Mouse (Mus musculus) CH12.LX (cell line): Measurements from ENCODE around the gene Crybb2. TPM values are rescaled to one million over a fixed set of nuclear protein-coding genes. Genes with fewer than 3 reads are reported as not detected.

ENCODE experiments used
- DNase-seq: peaks from one replicate; pipeline ENCODE4 v3.0.0-alpha.2; 2013; ENCODE audit errors: extremely low read depth
- H3K27ac ChIP-seq: 2 replicates; pipeline ENCODE4 v1.5.1; 2012; ENCODE audit warnings: low read depth, mild to moderate bottlenecking, control low read depth, moderate library complexity; ENCODE audit not compliant: insufficient read depth
- H3K27me3 ChIP-seq: replicated peaks from 2 replicates; pipeline ENCODE3; 2012; ENCODE audit warnings: inconsistent platforms
- H3K36me3 ChIP-seq, 2 experiments: replicated peaks in 1 of 2; 2 replicates each; pipeline versions ENCODE3 to v1.6.1; 2012; ENCODE audit warnings: inconsistent platforms in 1 of 2, low read length in 1 of 2, mild to moderate bottlenecking in 1 of 2, mixed read lengths in 1 of 2, moderate library complexity in 1 of 2; ENCODE audit not compliant: control insufficient read depth in 1 of 2, insufficient read depth in 1 of 2
- H3K4me1 ChIP-seq, 2 experiments: 2 replicates each; pipeline ENCODE4 v1.6.1; 2012; ENCODE audit warnings: inconsistent platforms in 1 of 2, moderate library complexity in 1 of 2; ENCODE audit not compliant: insufficient read depth in 2 of 2, control insufficient read depth in 1 of 2
- H3K4me2 ChIP-seq: 2 replicates; pipeline ENCODE4 v1.6.1; 2012; ENCODE audit warnings: low read depth, mild to moderate bottlenecking, control low read depth; ENCODE audit not compliant: poor library complexity, insufficient read depth, severe bottlenecking
- H3K4me3 ChIP-seq, 3 experiments: fragments of 150-350 bp in 1 of 3; sonication (generic) in 1 of 3; replicated peaks in 1 of 3; 2 replicates each; pipeline versions ENCODE3 to v1.5.1; 2011 to 2012; ENCODE audit warnings: low read depth in 2 of 3, low read length in 2 of 3, mild to moderate bottlenecking in 2 of 3, moderate library complexity in 2 of 3, control low read depth in 1 of 3, improper control_type of control experiment in 1 of 3, inconsistent platforms in 1 of 3, mixed read lengths in 1 of 3; ENCODE audit not compliant: poor library complexity in 1 of 3
- H3K79me2 ChIP-seq: replicated peaks from 2 replicates; pipeline ENCODE4 v1.6.1; 2012; ENCODE audit warnings: mild to moderate bottlenecking, moderate library complexity; ENCODE audit not compliant: control insufficient read depth, poor library complexity, insufficient read depth, severe bottlenecking; ENCODE audit errors: extremely low read depth
- H3K9ac ChIP-seq: 2 replicates; pipeline ENCODE4 v1.6.1; 2012; ENCODE audit warnings: low read depth, mild to moderate bottlenecking, control low read depth, moderate library complexity; ENCODE audit not compliant: insufficient read depth
- H3K9me3 ChIP-seq: replicated peaks from 2 replicates; pipeline ENCODE3; 2012; ENCODE audit warnings: low read length, inconsistent platforms, mixed read lengths
- CHD2 ChIP-seq: IDR thresholded peaks from 2 replicates; pipeline ENCODE4 v1.6.1; 2011; ENCODE audit warnings: low read length, improper control_type of control experiment
- CTCF ChIP-seq, 2 experiments: IDR thresholded peaks in 1 of 2; conservative IDR thresholded peaks in 1 of 2; 2 replicates each; pipeline ENCODE4 v1.5.1; 2011 to 2012; ENCODE audit warnings: low read depth in 2 of 2, low read length in 2 of 2, improper control_type of control experiment in 1 of 2, inconsistent platforms in 1 of 2, mild to moderate bottlenecking in 1 of 2, moderate library complexity in 1 of 2
- E2F4 ChIP-seq: IDR thresholded peaks from 2 replicates; pipeline ENCODE4 v1.6.1; 2011; ENCODE audit warnings: low read depth, low read length, improper control_type of control experiment; ENCODE audit not compliant: insufficient replicate concordance
- GABPA ChIP-seq: IDR thresholded peaks from 2 replicates; pipeline ENCODE4 v1.6.1; 2012; ENCODE audit warnings: low read depth, low read length, improper control_type of control experiment, inconsistent platforms; ENCODE audit not compliant: insufficient replicate concordance
- HCFC1 ChIP-seq: IDR thresholded peaks from 2 replicates; pipeline ENCODE4 v1.6.1; 2012; ENCODE audit warnings: low read depth, mild to moderate bottlenecking, inconsistent platforms, low read length, improper control_type of control experiment
- IRF4 ChIP-seq: IDR thresholded peaks from 2 replicates; pipeline ENCODE4 v1.6.1; 2014; ENCODE audit warnings: low read depth, mild to moderate bottlenecking, inconsistent platforms, low read length, improper control_type of control experiment
- JUN ChIP-seq: IDR thresholded peaks from 2 replicates; pipeline ENCODE4 v1.6.1; 2011; ENCODE audit warnings: low read depth, mild to moderate bottlenecking, low read length, improper control_type of control experiment, moderate library complexity; ENCODE audit not compliant: insufficient read depth
- MYC ChIP-seq: IDR thresholded peaks from 2 replicates; pipeline ENCODE4 v1.6.1; 2011; ENCODE audit warnings: low read depth, mild to moderate bottlenecking, improper control_type of control experiment, low read length
- NELFE ChIP-seq: IDR thresholded peaks from 2 replicates; pipeline ENCODE4 v1.6.1; 2011; ENCODE audit warnings: low read depth, low read length, improper control_type of control experiment
- PAX5 ChIP-seq: IDR thresholded peaks from 2 replicates; pipeline ENCODE4 v1.6.1; 2012; ENCODE audit warnings: low read length, inconsistent platforms, mixed read lengths
- POLR2AphosphoS2 ChIP-seq: IDR thresholded peaks from 2 replicates; pipeline ENCODE4 v1.6.1; 2011; ENCODE audit warnings: low read depth, low read length, improper control_type of control experiment
- RAD21 ChIP-seq: IDR thresholded peaks from 2 replicates; pipeline ENCODE4 v1.6.1; 2011; ENCODE audit warnings: low read depth, mild to moderate bottlenecking, low read length, improper control_type of control experiment, moderate library complexity
- RCOR1 ChIP-seq: conservative IDR thresholded peaks from 2 replicates; pipeline ENCODE4 v1.6.1; 2012; ENCODE audit warnings: low read depth, mild to moderate bottlenecking, inconsistent platforms, low read length, improper control_type of control experiment
- SIN3A ChIP-seq: IDR thresholded peaks from 2 replicates; pipeline ENCODE4 v1.6.1; 2012; ENCODE audit warnings: low read length, improper control_type of control experiment, inconsistent platforms
- UBTF ChIP-seq: IDR thresholded peaks from 2 replicates; pipeline ENCODE4 v1.6.1; 2012; ENCODE audit warnings: low read depth, mild to moderate bottlenecking, inconsistent platforms, low read length, improper control_type of control experiment, moderate library complexity
- USF1 ChIP-seq: IDR thresholded peaks from 2 replicates; pipeline ENCODE4 v1.6.1; 2014; ENCODE audit warnings: low read depth, mild to moderate bottlenecking, inconsistent platforms, low read length, improper control_type of control experiment
- USF2 ChIP-seq: conservative IDR thresholded peaks from 2 replicates; pipeline ENCODE4 v1.6.1; 2011; ENCODE audit warnings: low read depth, low read length, improper control_type of control experiment
- ZKSCAN1 ChIP-seq: IDR thresholded peaks from 2 replicates; pipeline ENCODE4 v1.6.1; 2012; ENCODE audit warnings: low read depth, inconsistent platforms, low read length, improper control_type of control experiment, borderline replicate concordance
- ZMIZ1 ChIP-seq: IDR thresholded peaks from 2 replicates; pipeline ENCODE4 v1.6.1; 2012; ENCODE audit warnings: low read depth, mild to moderate bottlenecking, inconsistent platforms, low read length, improper control_type of control experiment
- dilution Hi-C: fragments of 300-500 bp; cut with MboI; formaldehyde crosslinking; loops from 2 replicates; pipeline ENCODE4 v1.14.3; 2020; ENCODE audit warnings: low sequenced_read_pairs; ENCODE audit not compliant: extremely low pct_unique_long_range_greater_than_20kb, extremely low pct_ligation_motif_present
- in situ Hi-C: fragments of 300-500 bp; cut with MboI; formaldehyde crosslinking; loops from 3 replicates; pipeline ENCODE4 v1.14.3; 2019; ENCODE audit warnings: low sequenced_read_pairs, low pct_ligation_motif_present, low pct_unique_long_range_greater_than_20kb, mixed read lengths
- polyA plus RNA-seq: library from polyadenylated mRNA; unstranded; fragments of >175 nt; gene quantifications from 2 replicates; pipeline ENCODE4 v1.2.1, GENCODE M21; 2012; ENCODE audit warnings: low read depth; ENCODE audit not compliant: insufficient read length
- total RNA-seq, 2 experiments: library from RNA; depleted of rRNA; stranded (reverse); fragments of 300-350 nt in 1 of 2; fragments of >200 nt in 1 of 2; gene quantifications; 2 replicates each; pipeline ENCODE4 v1.2.3; 2012 to 2014

Gene Crybb2
- total and polyA plus RNA-seq, 3 experiments = not detected

DNA sequence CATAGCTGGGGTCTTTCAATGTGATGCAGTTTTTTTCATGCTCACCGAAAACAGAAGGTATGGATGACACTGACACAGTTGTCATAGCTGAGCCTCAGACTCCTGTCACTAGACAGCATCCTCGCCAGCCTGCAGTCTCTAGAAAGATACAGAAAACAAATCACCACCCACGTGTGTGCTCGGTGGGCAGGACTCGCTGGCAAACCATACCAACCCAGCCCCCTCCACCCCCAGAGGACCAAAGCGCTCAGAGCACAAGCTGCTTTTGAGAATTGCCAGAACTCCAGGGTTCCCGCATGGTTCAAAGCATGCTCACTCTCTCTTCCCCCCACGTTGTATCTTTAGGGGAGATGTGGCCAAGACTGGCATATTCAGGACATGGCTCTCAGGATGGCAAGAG, 51.7 kb downstream of the Crybb2 start:
- in situ Hi-C loops = no loop called here
- H3K4me1 ChIP-seq = no peaks in the 10 kb centered on the region
- H3K79me2 ChIP-seq = no peaks in the 10 kb centered on the region
- H3K27ac ChIP-seq = no peak overlapping the region
- dilution Hi-C loops = no loop called here
- H3K9me3 ChIP-seq = peaks cover 81% of the 10 kb centered on the region
- TF ChIP-seq USF1 = no peak
- TF ChIP-seq NELFE = no peak
- no peak for TF ChIP-seq PAX5
- no peak for TF ChIP-seq CHD2
- no peak for TF ChIP-seq E2F4
- no peak for TF ChIP-seq GABPA
- TF ChIP-seq USF2 = no peak
- no peak for TF ChIP-seq RCOR1
- TF ChIP-seq RAD21 = no peak
- TF ChIP-seq IRF4 = no peak
- no peak for TF ChIP-seq MYC
- TF ChIP-seq CTCF (conservative IDR thresholded peaks at IDR 0.05 in 1 of 2, IDR thresholded peaks at IDR 0.05 in 1 of 2; ENCODE audit: low read depth in 2 of 2, low read length in 2 of 2) = no peak
- no peak for TF ChIP-seq POLR2AphosphoS2
- TF ChIP-seq HCFC1 = no peak
- TF ChIP-seq ZMIZ1 = no peak
- no peak for TF ChIP-seq JUN
- TF ChIP-seq SIN3A = no peak
- H3K4me2 ChIP-seq = no peak overlapping the region
- no peaks in the 10 kb centered on the region for H3K36me3 ChIP-seq
- H3K4me3 ChIP-seq = no peak overlapping the region
- DNase-seq = no peak
- H3K9ac ChIP-seq = no peak overlapping the region
- H3K27me3 ChIP-seq = no peaks in the 10 kb centered on the region

GRCm38 (mm10) chr5:113017004-113017403, 52.9 kb downstream of the Crybb2 start:
- Histone ChIP-seq H3K27me3 (no peaks in the 10 kb centered on the region), H3K9me3 (peaks cover 82% of the 10 kb centered on the region), H3K4me2 (no peak overlapping the region), H3K4me3 (no peak overlapping the region), H3K36me3 (no peaks in the 10 kb centered on the region), H3K79me2 (no peaks in the 10 kb centered on the region), H3K27ac (no peak overlapping the region), H3K9ac (no peak overlapping the region), H3K4me1 (no peaks in the 10 kb centered on the region)
- dilution Hi-C loops = no loop called here
- in situ Hi-C loops = no loop called here
- no peak for TF ChIP-seq IRF4
- no peak for TF ChIP-seq ZKSCAN1
- no peak for TF ChIP-seq UBTF
- no peak for DNase-seq
